Mouse (Mus musculus) A20 (cell line): ENCODE measurements around the gene Btc.
A peak's percentile ranks its signal among the peaks of the same experiment; 100 is the strongest.

Experiments used
- DNase-seq: peaks from one replicate; pipeline ENCODE4 v3.0.0-alpha.2; 2011; ENCODE audit warnings: low read depth, low spot score

Gene Btc

GRCm38 (mm10) chr5:91321840-91322239 lies 81.0 kb downstream of the Btc start:
- DNase-seq, result no peak

DNA sequence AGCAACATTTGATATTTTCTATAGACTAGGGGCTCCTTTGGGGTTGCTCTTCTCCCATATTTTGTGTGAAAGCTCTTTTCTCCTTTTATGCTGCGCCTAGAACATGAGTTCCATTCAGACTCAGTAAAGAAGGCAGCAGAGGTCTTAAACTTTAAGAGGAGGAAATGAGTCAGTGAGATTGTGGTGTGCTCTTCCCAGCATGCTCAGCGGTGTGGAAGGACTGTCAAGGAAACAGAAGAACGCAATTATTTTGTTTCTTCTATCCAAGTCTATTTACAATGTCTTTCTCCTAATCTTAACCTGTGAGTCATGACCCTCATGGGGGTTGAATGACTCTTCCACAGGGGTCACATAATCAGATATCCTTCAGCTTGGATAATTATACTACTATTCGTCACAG lies 82.4 kb downstream of the Btc start:
- no peak for DNase-seq

GRCm38 (mm10) chr5:91313971-91314370 lies 88.8 kb downstream of the Btc start:
- DNase-seq, result no peak

DNA sequence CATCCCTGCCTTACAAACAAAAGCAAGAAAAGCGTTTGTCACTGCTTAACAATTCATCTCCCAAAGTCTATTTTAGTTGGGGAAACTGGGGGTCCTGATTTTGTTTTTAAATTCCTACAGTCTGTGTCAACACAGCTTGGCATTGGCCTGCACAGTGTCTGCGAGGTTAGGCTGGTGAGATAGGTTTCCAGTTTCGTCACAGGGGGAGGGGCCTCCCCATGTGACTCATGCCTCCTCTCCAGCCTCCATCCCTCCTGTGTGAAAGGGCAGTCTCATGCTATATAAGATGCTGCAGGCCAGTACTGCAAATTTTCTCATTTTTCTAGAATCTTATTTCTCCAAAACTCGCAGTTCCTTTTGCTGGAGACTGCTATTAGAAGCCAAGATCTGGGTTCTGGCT lies 91.0 kb downstream of the Btc start:
- no peak for DNase-seq

DNA sequence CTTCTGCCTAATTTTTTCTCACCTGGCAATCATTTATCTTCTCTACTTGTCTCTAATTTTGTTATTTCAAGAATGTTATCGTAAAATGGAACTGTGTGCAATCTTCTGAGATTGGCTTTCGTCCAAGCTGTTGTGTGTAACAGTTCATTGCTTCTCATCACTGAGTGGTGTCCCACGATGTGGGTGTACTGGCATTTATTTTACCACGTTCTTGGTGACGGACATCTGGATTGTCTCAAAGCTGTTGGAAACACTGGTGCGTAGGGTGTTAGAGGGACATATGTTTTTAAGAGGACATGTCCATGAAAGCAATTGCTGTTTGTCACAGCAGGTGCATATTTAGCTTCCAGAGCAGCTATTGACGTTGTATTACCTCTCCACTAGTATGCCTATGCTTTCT lies 94.2 kb downstream of the Btc start:
- DNase-seq, result no peak

- DNase-seq, result peak; percentile 37
These were observed 94.9 kb downstream of the Btc start for GRCm38 (mm10) chr5:91307907-91308306.
